Mouse (Mus musculus) neural tube, embryonic 11.5 days (tissue): ENCODE results near the gene Gm136. TPM values are rescaled to one million over a fixed set of nuclear protein-coding genes. Genes with fewer than 3 reads are reported as not detected.
"Not testable (repeated sequence)": the region's sequence is repeated elsewhere in the genome, so short reads cannot be mapped to it uniquely, and the experiment has no call there.

ENCODE experiments used
- ATAC-seq: fragments of 200-750 bp; cut with Nextera tagmentation; 2 replicates; pipeline ENCODE4 v1.8.0; 2017; ENCODE audit warnings: moderate number of reproducible peaks, mild to moderate bottlenecking, moderate TSS enrichment, moderate library complexity; ENCODE audit not compliant: insufficient read depth, low FRiP score, low TSS enrichment
- DNase-seq: peaks from one replicate; pipeline ENCODE4 v3.0.0-alpha.2; 2015; ENCODE audit warnings: low spot score
- H3K27ac ChIP-seq: fragments of 300-500 bp; sonication (generic); 2 replicates; pipeline ENCODE4 v1.5.1; 2014; ENCODE audit warnings: low read depth, mild to moderate bottlenecking, low read length
- H3K27me3 ChIP-seq: fragments of 300-500 bp; sonication (generic); 2 replicates; pipeline ENCODE4 v1.6.1; 2014; ENCODE audit warnings: mild to moderate bottlenecking, low read length, mixed read lengths; ENCODE audit not compliant: control insufficient read depth, insufficient read depth
- H3K36me3 ChIP-seq: fragments of 300-500 bp; sonication (generic); 2 replicates; pipeline ENCODE4 v1.6.1; 2014; ENCODE audit warnings: mild to moderate bottlenecking, low read length, moderate library complexity, mixed read lengths; ENCODE audit not compliant: control insufficient read depth, insufficient read depth
- H3K4me1 ChIP-seq: fragments of 300-500 bp; sonication (generic); 2 replicates; pipeline ENCODE4 v1.6.1; 2014; ENCODE audit warnings: low read length, mixed read lengths; ENCODE audit not compliant: control insufficient read depth, insufficient read depth
- H3K4me2 ChIP-seq: fragments of 300-500 bp; sonication (generic); 2 replicates; pipeline ENCODE4 v1.6.1; 2014; ENCODE audit warnings: low read depth, mild to moderate bottlenecking, moderate library complexity
- H3K4me3 ChIP-seq: fragments of 300-500 bp; sonication (generic); 2 replicates; pipeline ENCODE4 v1.5.1; 2014; ENCODE audit warnings: low read depth, low read length
- H3K9ac ChIP-seq: fragments of 300-500 bp; sonication (generic); 2 replicates; pipeline ENCODE4 v1.6.1; 2014; ENCODE audit warnings: mild to moderate bottlenecking, low read length
- H3K9me3 ChIP-seq: fragments of 300-500 bp; sonication (generic); 2 replicates; pipeline ENCODE4 v1.6.1; 2016; ENCODE audit warnings: low read length; ENCODE audit not compliant: control insufficient read depth
- WGBS: fragments of 180-500 bp; shearing (Covaris S2); extraction: QIAGEN DNeasy Blood & Tissue Kit; methylation state at CpG from one replicate; pipeline ENCODE4 v1.1.7; 2014; 5-methylcytosine and 5-hydroxymethylcytosine counted together
- polyA plus RNA-seq: library from polyadenylated mRNA; unstranded; fragments of >200 nt; fragmentation: Nextera tagmentation; extraction: Ambion mirVana; gene quantifications from 2 replicates; pipeline ENCODE4 v1.2.1, GENCODE M21; 2014

Gene Gm136
- polyA plus RNA-seq, 1 experiment from 2014 or later = not detected

- Histone ChIP-seq H3K4me2 (peak within 1 kb of the TSS; percentile 59), H3K9ac (peak within 1 kb of the TSS; percentile 73), H3K27ac (peak within 1 kb of the TSS; percentile 81), H3K9me3 (no peaks in the 10 kb centered on the region), H3K4me1 (no peaks in the 10 kb centered on the region), H3K4me3 (peak within 1 kb of the TSS; percentile 59), H3K27me3 (no peaks in the 10 kb centered on the region), H3K36me3 (no peaks in the 10 kb centered on the region)
- peak; percentile 97 for DNase-seq
- ATAC-seq = peak; percentile 92
- 5% methylated on average over 40 of the region's 40 CpGs for WGBS
Measured at GRCm38 (mm10) chr4:34777677-34778527, 21.8 kb upstream of the Gm136 start, which contains the start of gene Smim8. Gene Smim8 (minus strand): TSS chr4:34778423.

- Histone ChIP-seq H3K36me3 (no peaks in the 10 kb centered on the region), H3K9ac (no peak overlapping the region), H3K9me3 (no peaks in the 10 kb centered on the region), H3K4me1 (no peaks in the 10 kb centered on the region), H3K4me3 (no peak overlapping the region), H3K4me2 (no peak overlapping the region), H3K27ac (no peak overlapping the region), H3K27me3 (no peaks in the 10 kb centered on the region)
- ATAC-seq (peak; percentile 81), DNase-seq (peak; percentile 35)
- 3% methylated on average over 8 of the region's 8 CpGs for WGBS
Measured at GRCm38 (mm10) chr4:34771652-34772371, 15.7 kb upstream of the Gm136 start.

- 76% methylated on average over 6 of the region's 6 CpGs for WGBS
- H3K27ac ChIP-seq = no peak overlapping the region
- H3K27me3 ChIP-seq = no peaks in the 10 kb centered on the region
- no peaks in the 10 kb centered on the region for H3K36me3 ChIP-seq
- no peak overlapping the region for H3K4me3 ChIP-seq
- H3K4me2 ChIP-seq = no peak overlapping the region
- DNase-seq = no peak
- no peak overlapping the region for H3K9ac ChIP-seq
- no peaks in the 10 kb centered on the region for H3K4me1 ChIP-seq
- ATAC-seq = no peak
- no peaks in the 10 kb centered on the region for H3K9me3 ChIP-seq
Measured at GRCm38 (mm10) chr4:34749236-34749635, 6.8 kb downstream of the Gm136 start.

- H3K27me3 ChIP-seq = no peaks in the 10 kb centered on the region
- no peak overlapping the region for H3K27ac ChIP-seq
- ATAC-seq (no peak), DNase-seq (no peak)
- no peak overlapping the region for H3K4me3 ChIP-seq
- H3K9ac ChIP-seq = no peak overlapping the region
- H3K36me3 ChIP-seq = no peaks in the 10 kb centered on the region
- WGBS = 81% methylated on average over 3 of the region's 3 CpGs
- H3K9me3 ChIP-seq = no peaks in the 10 kb centered on the region
- no peaks in the 10 kb centered on the region for H3K4me1 ChIP-seq
- no peak overlapping the region for H3K4me2 ChIP-seq
Measured at GRCm38 (mm10) chr4:34734461-34734860, 21.6 kb downstream of the Gm136 start.

DNA sequence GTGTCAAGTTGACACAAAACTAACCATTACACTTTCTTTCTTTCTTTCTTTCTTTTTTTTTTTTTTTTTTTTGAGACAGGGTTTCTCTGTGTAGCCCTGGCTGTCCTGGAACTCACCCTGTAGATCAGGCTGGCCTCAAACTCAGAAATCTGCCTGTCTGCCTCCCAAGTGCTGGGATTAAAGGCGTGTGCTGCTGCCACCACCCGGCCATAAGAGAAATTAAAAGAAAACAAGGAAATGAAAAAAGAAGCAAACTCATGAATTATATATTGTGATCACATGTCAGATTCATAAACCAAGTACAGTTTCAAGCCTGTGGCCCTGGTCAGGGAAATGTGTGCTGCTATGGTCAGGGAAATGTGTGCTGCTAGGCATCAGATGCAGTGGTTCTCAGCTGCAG lies 22.6 kb downstream of the Gm136 start:
- H3K36me3 ChIP-seq, H3K27ac ChIP-seq, H3K9me3 ChIP-seq, H3K4me2 ChIP-seq, DNase-seq, H3K9ac ChIP-seq, H3K4me1 ChIP-seq, ATAC-seq, H3K4me3 ChIP-seq, H3K27me3 ChIP-seq: not testable (repeated sequence)
- 36% methylated on average over 2 of the region's 2 CpGs for WGBS

GRCm38 (mm10) chr4:34729851-34730341 lies 26.2 kb downstream of the Gm136 start, which contains the start of gene Cfap206:
Gene Cfap206 (minus strand): TSS chr4:34730206.
- WGBS = under 1% methylated on average over 38 of the region's 38 CpGs

GRCm38 (mm10) chr4:34725710-34726109 lies 30.4 kb downstream of the Gm136 start:
- WGBS = 93% methylated on average over 3 of the region's 3 CpGs
- not testable (repeated sequence) for H3K36me3 ChIP-seq, DNase-seq, H3K9ac ChIP-seq, H3K27me3 ChIP-seq, H3K27ac ChIP-seq, H3K4me3 ChIP-seq, H3K9me3 ChIP-seq, H3K4me1 ChIP-seq, H3K4me2 ChIP-seq, ATAC-seq

More at GRCm38 (mm10) chr4:34729851-34730341, 26.2 kb downstream of the Gm136 start, which contains the start of gene Cfap206:
- H3K4me3 ChIP-seq = peak within 1 kb of the TSS; percentile 45
- no peak within 1 kb of the TSS for H3K27ac ChIP-seq
- no peaks in the 10 kb centered on the region for H3K27me3 ChIP-seq
- no peaks in the 10 kb centered on the region for H3K9me3 ChIP-seq
- peak within 1 kb of the TSS; percentile 91 for H3K4me2 ChIP-seq
- no peaks in the 10 kb centered on the region for H3K36me3 ChIP-seq
- ATAC-seq (peak; percentile 98), DNase-seq (peak; percentile 88)
- H3K9ac ChIP-seq = peak within 1 kb of the TSS; percentile 54
- no peaks in the 10 kb centered on the region for H3K4me1 ChIP-seq

- 68% methylated on average over 4 of the region's 4 CpGs for WGBS
Measured at GRCm38 (mm10) chr4:34724306-34724705, 31.8 kb downstream of the Gm136 start.

More at GRCm38 (mm10) chr4:34724306-34724705, 31.8 kb downstream of the Gm136 start:
- no peak overlapping the region for H3K4me3 ChIP-seq
- H3K4me1 ChIP-seq = no peaks in the 10 kb centered on the region
- no peaks in the 10 kb centered on the region for H3K27me3 ChIP-seq
- H3K36me3 ChIP-seq = no peaks in the 10 kb centered on the region
- H3K9me3 ChIP-seq = no peaks in the 10 kb centered on the region
- H3K27ac ChIP-seq = no peak overlapping the region
- ATAC-seq = no peak
- no peak for DNase-seq
- H3K9ac ChIP-seq = no peak overlapping the region
- H3K4me2 ChIP-seq = no peak overlapping the region
